Mouse (Mus musculus): ENCODE data around the gene Pgc. TPM values are rescaled to one million over a fixed set of nuclear protein-coding genes. Genes with fewer than 3 reads are reported as not detected.

Pgc gene
- polyA plus RNA-seq, 1 experiment, result 4.9 TPM

- Histone ChIP-seq H3K9me3 (replicated peaks; ENCODE audit: control insufficient read depth, insufficient read depth, low read length, poor library complexity, severe bottlenecking) (no peaks in the 10 kb centered on the region), H3K4me3 (ENCODE audit: low read depth, low read length) (peak overlapping the region; percentile 67), H3K27me3 (ENCODE audit: control insufficient read depth, insufficient read depth, low read length, poor library complexity, severe bottlenecking) (no peaks in the 10 kb centered on the region), H3K36me3 (ENCODE audit: control insufficient read depth, insufficient read depth, low read length, poor library complexity, severe bottlenecking) (no peaks in the 10 kb centered on the region), H3K27ac (ENCODE audit: insufficient read depth, low read length) (peak overlapping the region; percentile 72), H3K4me1 (ENCODE audit: control insufficient read depth, insufficient read depth, low read length) (peaks cover 3% of the 10 kb centered on the region), H3K9ac (ENCODE audit: low read depth, poor library complexity, severe bottlenecking) (peak overlapping the region; percentile 86)
- TF ChIP-seq CTCF (IDR thresholded peaks at IDR 0.05; ENCODE audit: low read depth, low read length) (no peak), POLR2A (IDR thresholded peaks at IDR 0.05; ENCODE audit: insufficient read depth, low read length) (peak; percentile 17), EP300 (IDR thresholded peaks at IDR 0.05; ENCODE audit: insufficient read depth, low read depth, low read length) (peak; percentile 92)
These were observed 23.9 kb upstream of the Pgc start for GRCm38 (mm10) chr17:47702548-47703345.

- no peaks in the 10 kb centered on the region for H3K27me3 ChIP-seq (ENCODE audit: control insufficient read depth, insufficient read depth, low read length, poor library complexity, severe bottlenecking)
- peak overlapping the region; percentile 67 for H3K27ac ChIP-seq (ENCODE audit: insufficient read depth, low read length)
- H3K4me3 ChIP-seq (ENCODE audit: low read depth, low read length), result peak overlapping the region; percentile 67
- H3K9me3 ChIP-seq (replicated peaks; ENCODE audit: control insufficient read depth, insufficient read depth, low read length, poor library complexity, severe bottlenecking), result no peaks in the 10 kb centered on the region
- H3K36me3 ChIP-seq (ENCODE audit: control insufficient read depth, insufficient read depth, low read length, poor library complexity, severe bottlenecking), result no peaks in the 10 kb centered on the region
- peak overlapping the region; percentile 86 for H3K9ac ChIP-seq (ENCODE audit: low read depth, poor library complexity, severe bottlenecking)
- H3K4me1 ChIP-seq (ENCODE audit: control insufficient read depth, insufficient read depth, low read length), result peaks cover 4% of the 10 kb centered on the region
- TF ChIP-seq EP300 (IDR thresholded peaks at IDR 0.05; ENCODE audit: insufficient read depth, low read depth, low read length) (no peak), CTCF (IDR thresholded peaks at IDR 0.05; ENCODE audit: low read depth, low read length) (no peak), POLR2A (IDR thresholded peaks at IDR 0.05; ENCODE audit: insufficient read depth, low read length) (no peak)
These were observed 23.1 kb upstream of the Pgc start for GRCm38 (mm10) chr17:47703556-47703955.

- H3K9ac ChIP-seq (ENCODE audit: low read depth, poor library complexity, severe bottlenecking), result peak overlapping the region; percentile 86
- no peaks in the 10 kb centered on the region for H3K27me3 ChIP-seq (ENCODE audit: control insufficient read depth, insufficient read depth, low read length, poor library complexity, severe bottlenecking)
- H3K27ac ChIP-seq (ENCODE audit: insufficient read depth, low read length), result no peak overlapping the region
- H3K4me1 ChIP-seq (ENCODE audit: control insufficient read depth, insufficient read depth, low read length), result peaks cover 7% of the 10 kb centered on the region
- H3K9me3 ChIP-seq (replicated peaks; ENCODE audit: control insufficient read depth, insufficient read depth, low read length, poor library complexity, severe bottlenecking), result no peaks in the 10 kb centered on the region
- H3K36me3 ChIP-seq (ENCODE audit: control insufficient read depth, insufficient read depth, low read length, poor library complexity, severe bottlenecking), result no peaks in the 10 kb centered on the region
- TF ChIP-seq CTCF (IDR thresholded peaks at IDR 0.05; ENCODE audit: low read depth, low read length), result peak; percentile 70
- TF ChIP-seq POLR2A (IDR thresholded peaks at IDR 0.05; ENCODE audit: insufficient read depth, low read length), result no peak
- no peak overlapping the region for H3K4me3 ChIP-seq (ENCODE audit: low read depth, low read length)
These were observed 21.9 kb upstream of the Pgc start for GRCm38 (mm10) chr17:47704692-47705091.

- H3K4me3 ChIP-seq (ENCODE audit: low read depth, low read length), result no peak overlapping the region
- no peaks in the 10 kb centered on the region for H3K36me3 ChIP-seq (ENCODE audit: control insufficient read depth, insufficient read depth, low read length, poor library complexity, severe bottlenecking)
- no peaks in the 10 kb centered on the region for H3K27me3 ChIP-seq (ENCODE audit: control insufficient read depth, insufficient read depth, low read length, poor library complexity, severe bottlenecking)
- no peaks in the 10 kb centered on the region for H3K9me3 ChIP-seq (replicated peaks; ENCODE audit: control insufficient read depth, insufficient read depth, low read length, poor library complexity, severe bottlenecking)
- no peak for TF ChIP-seq CTCF (IDR thresholded peaks at IDR 0.05; ENCODE audit: low read depth, low read length)
- TF ChIP-seq EP300 (IDR thresholded peaks at IDR 0.05; ENCODE audit: insufficient read depth, low read depth, low read length), result no peak
- no peak for TF ChIP-seq POLR2A (IDR thresholded peaks at IDR 0.05; ENCODE audit: insufficient read depth, low read length)
- no peak overlapping the region for H3K9ac ChIP-seq (ENCODE audit: low read depth, poor library complexity, severe bottlenecking)
- peaks cover 16% of the 10 kb centered on the region for H3K4me1 ChIP-seq (ENCODE audit: control insufficient read depth, insufficient read depth, low read length)
- H3K27ac ChIP-seq (ENCODE audit: insufficient read depth, low read length), result no peak overlapping the region
These were observed 20.4 kb upstream of the Pgc start for GRCm38 (mm10) chr17:47706196-47706595.

- H3K9ac ChIP-seq (ENCODE audit: low read depth, poor library complexity, severe bottlenecking), result no peak overlapping the region
- no peaks in the 10 kb centered on the region for H3K27me3 ChIP-seq (ENCODE audit: control insufficient read depth, insufficient read depth, low read length, poor library complexity, severe bottlenecking)
- no peaks in the 10 kb centered on the region for H3K36me3 ChIP-seq (ENCODE audit: control insufficient read depth, insufficient read depth, low read length, poor library complexity, severe bottlenecking)
- no peak overlapping the region for H3K4me3 ChIP-seq (ENCODE audit: low read depth, low read length)
- H3K27ac ChIP-seq (ENCODE audit: insufficient read depth, low read length), result no peak overlapping the region
- peaks cover 24% of the 10 kb centered on the region for H3K4me1 ChIP-seq (ENCODE audit: control insufficient read depth, insufficient read depth, low read length)
- TF ChIP-seq CTCF (IDR thresholded peaks at IDR 0.05; ENCODE audit: low read depth, low read length) (no peak), POLR2A (IDR thresholded peaks at IDR 0.05; ENCODE audit: insufficient read depth, low read length) (no peak), EP300 (IDR thresholded peaks at IDR 0.05; ENCODE audit: insufficient read depth, low read depth, low read length) (no peak)
- H3K9me3 ChIP-seq (replicated peaks; ENCODE audit: control insufficient read depth, insufficient read depth, low read length, poor library complexity, severe bottlenecking), result no peaks in the 10 kb centered on the region
These were observed 18.7 kb upstream of the Pgc start for GRCm38 (mm10) chr17:47707961-47708360.

GRCm38 (mm10) chr17:47708972-47709371 is 17.7 kb upstream of the Pgc start:
- no peak for TF ChIP-seq POLR2A (IDR thresholded peaks at IDR 0.05; ENCODE audit: insufficient read depth, low read length)
- TF ChIP-seq CTCF (IDR thresholded peaks at IDR 0.05; ENCODE audit: low read depth, low read length), result no peak
- peak; percentile 72 for TF ChIP-seq EP300 (IDR thresholded peaks at IDR 0.05; ENCODE audit: insufficient read depth, low read depth, low read length)
- Histone ChIP-seq H3K4me3 (ENCODE audit: low read depth, low read length) (no peak overlapping the region), H3K27ac (ENCODE audit: insufficient read depth, low read length) (no peak overlapping the region), H3K9ac (ENCODE audit: low read depth, poor library complexity, severe bottlenecking) (no peak overlapping the region), H3K36me3 (ENCODE audit: control insufficient read depth, insufficient read depth, low read length, poor library complexity, severe bottlenecking) (no peaks in the 10 kb centered on the region), H3K27me3 (ENCODE audit: control insufficient read depth, insufficient read depth, low read length, poor library complexity, severe bottlenecking) (no peaks in the 10 kb centered on the region), H3K4me1 (ENCODE audit: control insufficient read depth, insufficient read depth, low read length) (peaks cover 24% of the 10 kb centered on the region), H3K9me3 (replicated peaks; ENCODE audit: control insufficient read depth, insufficient read depth, low read length, poor library complexity, severe bottlenecking) (no peaks in the 10 kb centered on the region)
